Mouse (Mus musculus): ENCODE measurements around the gene Plch2.
"Not testable (repeated sequence)": the region's sequence is repeated elsewhere in the genome, so short reads cannot be mapped to it uniquely, and the experiment has no call there.

DNA sequence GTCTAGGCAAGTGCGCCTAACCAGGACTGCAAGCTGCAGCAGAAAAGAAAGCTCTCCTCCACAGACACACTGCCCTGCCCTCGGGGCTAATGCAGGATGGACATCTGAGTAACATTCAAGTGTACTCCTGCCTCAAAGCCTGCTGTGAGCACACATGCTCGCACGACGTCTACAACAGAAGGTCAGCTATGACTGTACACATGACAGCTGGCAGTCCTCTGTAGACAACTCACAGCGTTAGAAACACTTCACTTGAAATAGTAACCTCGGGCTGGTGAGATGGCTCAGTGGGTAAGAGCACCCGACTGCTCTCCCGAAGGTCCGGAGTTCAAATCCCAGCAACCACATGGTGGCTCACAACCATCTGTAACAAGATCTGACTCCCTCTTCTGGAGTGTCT is 22.2 kb upstream of the Plch2 start:
- TF ChIP-seq CTCF (IDR thresholded peaks at IDR 0.05; ENCODE audit: insufficient read depth, low read length); POLR2A (IDR thresholded peaks at IDR 0.05; ENCODE audit: borderline replicate concordance, extremely low read depth, low read depth, low read length): not testable (repeated sequence)

Measured in lung, adult 2 months (tissue).